Mouse (Mus musculus): ENCODE data around the gene Celf6.
A peak's percentile ranks its signal among the peaks of the same experiment; 100 is the strongest.

Gene Celf6

DNA sequence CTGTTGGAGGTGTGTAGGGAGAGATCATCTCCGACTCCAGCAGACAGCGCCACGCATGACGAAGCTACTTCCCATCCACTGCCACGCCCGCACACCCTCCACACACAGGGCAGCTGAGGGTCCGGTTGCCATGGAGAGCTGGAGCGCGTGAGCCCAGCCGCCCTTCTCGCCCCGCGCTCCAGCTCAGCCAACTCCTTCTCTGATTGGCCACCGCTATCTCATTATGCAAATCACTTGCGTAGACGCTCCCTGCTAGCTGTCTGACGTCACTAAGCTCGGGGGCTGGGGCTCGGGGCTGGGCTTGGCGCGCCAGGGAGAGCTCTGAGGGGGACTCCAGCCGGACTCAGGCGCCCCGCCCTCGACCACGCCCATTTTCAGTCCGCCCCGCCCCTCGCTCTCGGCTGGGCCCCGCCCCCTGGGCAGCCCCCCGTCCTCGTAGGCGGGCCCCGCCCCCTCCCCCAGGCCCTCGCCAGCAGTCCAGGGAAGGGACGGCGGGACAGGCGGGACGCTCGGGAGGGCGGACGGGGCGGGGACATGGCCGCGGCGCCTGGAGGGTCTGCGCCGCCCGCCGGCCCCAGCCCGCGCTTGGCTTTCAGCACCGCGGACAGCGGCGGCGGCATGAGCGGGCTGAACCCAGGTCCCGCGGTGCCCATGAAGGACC is at the start of gene Celf6:
Celf6 (plus strand) TSS at position 74 of the 661 bp plus-strand sequence.
- peak; percentile 96 for DNase-seq

DNA sequence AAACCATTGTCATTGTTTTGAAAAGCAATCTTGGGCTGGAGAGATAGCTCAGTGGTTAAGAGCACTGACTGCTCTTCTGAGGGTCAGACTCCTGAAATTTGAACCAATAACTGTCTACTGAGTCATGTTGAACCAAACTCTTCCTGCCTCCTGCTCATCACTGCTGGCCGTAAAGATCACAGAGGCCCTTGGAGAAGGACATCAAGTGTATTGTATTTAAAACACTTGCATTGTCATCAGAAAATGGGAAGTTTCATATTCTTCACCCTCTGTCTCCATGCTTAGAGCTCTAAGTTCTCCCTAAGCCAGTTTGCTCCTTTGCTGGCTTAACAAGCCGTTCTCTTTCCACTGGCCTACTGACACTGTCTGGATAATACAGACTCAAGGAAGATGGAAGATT is 49.4 kb upstream of the Celf6 start:
- no peak for DNase-seq

DNA sequence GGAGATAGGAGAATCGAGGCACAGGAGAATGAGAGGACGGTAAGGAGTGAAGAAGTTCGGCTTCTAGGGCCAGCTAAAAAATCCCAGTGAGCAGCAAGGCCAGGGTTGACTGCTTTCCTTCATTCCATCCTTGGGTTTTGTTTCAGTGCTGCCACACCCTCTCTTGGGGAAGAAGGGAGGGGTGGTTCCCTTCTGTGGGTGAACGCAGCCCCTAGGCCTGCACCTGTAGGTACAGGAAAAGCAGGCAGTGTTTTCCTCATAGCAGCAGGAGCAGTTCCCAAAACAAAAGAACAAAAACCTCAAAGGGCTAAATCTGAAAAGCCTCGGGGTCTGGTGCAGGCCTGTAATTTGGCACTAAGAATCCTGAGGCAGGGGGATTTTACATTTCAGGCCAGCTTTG is 46.1 kb upstream of the Celf6 start:
- no peak for DNase-seq

DNA sequence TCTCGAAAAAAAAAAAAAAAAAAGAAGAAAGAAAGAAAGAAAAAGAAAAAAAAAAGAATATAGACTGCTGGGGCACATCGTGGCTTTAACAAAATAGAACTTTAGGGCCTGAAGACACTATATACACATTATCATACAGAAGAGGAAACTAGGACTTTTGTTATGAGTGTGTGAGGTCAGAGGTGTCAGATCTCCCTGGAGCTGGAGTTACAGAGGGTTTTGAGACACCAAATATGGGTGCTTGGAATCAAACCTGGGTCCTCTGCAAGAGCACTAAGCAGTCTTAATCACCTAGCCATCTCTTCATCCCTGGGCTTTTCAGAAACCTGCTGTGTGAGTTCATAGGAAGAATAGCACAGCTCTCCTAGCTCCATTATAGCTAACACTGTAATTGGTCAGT is 44.3 kb upstream of the Celf6 start:
- no peak for DNase-seq

DNA sequence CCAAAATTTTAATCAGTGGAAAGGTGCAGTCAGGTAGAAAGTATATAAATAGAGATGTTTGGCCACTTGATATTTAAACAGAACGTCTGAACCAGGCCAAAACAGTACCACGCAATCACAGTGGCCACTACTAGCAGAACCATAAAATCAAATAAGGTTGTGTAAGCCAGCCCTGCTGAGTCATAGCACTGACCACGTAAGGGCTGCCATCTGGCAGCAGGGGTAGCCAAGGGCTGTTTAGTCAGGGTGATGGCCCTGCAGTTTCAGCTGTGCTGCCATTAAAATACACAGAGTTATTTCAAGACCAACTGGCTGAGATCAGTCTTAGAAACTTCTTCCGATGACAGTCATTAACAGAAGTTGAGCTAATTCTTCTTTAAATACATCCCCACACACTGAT is 43.8 kb upstream of the Celf6 start:
- no peak for DNase-seq

DNA sequence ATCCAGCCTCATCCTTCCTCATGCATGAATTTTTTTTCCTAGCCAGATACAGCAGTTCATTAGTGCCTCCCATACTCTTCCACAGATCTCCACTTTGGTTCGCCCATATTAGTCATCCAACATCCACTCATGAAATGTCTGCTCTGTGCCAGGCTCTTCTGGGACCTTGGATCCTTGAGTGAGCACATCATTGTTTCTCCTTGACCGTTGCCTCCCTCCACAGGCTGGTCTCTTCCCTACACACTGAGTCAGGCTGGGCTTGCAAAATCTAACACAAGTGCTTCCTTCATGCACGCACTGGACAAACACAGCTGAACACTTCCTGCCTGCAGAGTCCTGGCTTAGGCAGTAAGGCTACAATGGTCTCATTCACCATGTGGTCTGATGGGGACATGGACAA is 40.1 kb upstream of the Celf6 start:
- DNase-seq: no peak

DNA sequence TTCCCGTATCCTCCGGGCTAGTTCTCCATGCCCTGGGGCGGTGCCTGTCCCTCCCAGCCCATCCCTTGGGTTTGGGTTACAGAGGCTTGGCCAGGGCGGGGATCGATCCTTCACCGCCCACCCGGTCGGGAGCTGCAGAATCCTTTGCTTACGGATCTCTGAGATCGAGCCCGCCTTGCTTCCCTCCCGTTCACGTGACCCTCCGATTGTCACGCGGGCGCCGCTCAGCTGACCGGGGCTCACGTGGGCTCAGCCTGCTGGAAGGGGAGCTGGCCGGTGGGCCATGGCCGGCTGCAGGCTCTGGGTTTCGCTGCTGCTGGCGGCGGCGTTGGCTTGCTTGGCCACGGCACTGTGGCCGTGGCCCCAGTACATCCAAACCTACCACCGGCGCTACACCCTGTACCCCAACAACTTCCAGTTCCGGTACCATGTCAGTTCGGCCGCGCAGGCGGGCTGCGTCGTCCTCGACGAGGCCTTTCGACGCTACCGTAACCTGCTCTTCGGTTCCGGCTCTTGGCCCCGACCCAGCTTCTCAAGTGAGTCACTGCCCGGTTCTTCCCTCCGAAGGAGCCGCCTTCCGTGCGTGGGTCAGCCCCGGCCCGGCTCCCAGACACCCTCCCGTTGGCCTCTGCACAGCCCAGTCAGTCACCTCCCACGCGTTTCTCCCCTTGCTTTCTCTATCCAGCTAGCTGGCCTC is 38.1 kb upstream of the Celf6 start, which contains the start of the genes Hexa and Tmem202:
Hexa (plus strand) TSS at position 100 of the 697 bp plus-strand sequence.
Tmem202 (minus strand) TSS at position 407 of the 697 bp plus-strand sequence.
- DNase-seq: peak; percentile 88

DNA sequence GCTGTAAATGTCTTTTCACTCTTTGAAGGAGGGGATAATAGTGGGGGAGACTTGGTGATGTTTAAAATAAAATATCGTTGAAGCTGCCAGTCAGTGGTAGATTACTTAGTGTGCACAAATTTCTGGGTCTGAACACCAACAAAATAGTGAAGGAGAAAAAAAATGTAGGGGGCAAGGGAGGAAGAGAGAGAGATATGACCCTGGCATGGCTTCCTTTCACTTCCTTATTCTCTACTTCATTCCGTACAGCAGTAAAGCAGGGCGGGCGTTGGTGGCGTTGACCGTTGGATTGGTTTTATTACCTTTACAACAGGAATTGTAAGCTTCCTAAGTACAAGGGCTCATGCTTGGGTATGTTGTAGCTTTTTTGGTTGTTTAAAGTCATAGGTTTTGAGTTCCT is 36.1 kb upstream of the Celf6 start:
- no peak for DNase-seq

DNA sequence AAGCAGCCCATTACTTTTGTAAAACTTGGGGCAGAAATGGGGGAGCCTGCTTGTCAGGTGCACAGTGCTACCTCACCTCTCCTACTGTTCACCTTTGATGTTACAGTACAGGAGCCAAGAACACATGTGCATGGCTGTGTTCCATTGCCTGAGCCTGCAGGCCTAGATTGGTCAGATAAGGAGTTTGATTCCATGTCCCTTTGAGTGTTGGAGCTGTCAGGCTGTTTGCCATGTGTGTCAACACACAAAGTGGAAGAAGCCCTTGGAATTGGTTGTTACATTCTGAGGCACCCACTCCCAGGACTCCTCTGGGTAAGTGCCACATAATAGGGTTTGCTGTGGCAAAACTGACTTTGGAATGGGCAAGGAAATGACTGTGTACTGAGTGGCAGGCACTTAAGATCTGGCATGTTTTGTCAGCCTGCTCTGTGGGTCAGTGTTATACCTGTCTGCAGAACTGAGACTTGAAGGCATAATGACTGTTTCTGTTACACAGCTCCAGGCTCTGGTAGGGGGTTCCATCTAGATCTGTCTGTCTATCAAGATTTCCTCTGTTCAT is 34.9 kb upstream of the Celf6 start:
- no peak for DNase-seq

DNA sequence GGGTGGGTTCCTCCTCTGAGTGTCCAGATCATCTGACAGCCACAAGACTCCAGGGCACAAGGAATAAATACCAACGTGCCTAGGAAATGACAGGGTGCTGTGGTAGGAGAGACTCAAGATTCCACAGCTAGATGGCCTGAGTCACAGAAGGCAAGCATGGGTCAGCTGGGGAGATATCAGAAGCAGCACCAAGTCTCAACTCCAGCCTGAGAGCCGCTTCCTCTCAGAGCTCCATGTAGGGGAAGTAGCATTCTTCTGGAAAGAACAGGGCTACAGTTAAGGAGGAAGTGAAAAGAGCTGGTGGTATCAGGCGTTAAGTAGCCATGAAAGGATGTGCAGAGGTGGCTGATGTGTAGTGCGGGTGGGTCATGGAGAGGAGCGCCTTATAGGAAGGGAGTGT is 33.0 kb upstream of the Celf6 start:
- DNase-seq: no peak

DNA sequence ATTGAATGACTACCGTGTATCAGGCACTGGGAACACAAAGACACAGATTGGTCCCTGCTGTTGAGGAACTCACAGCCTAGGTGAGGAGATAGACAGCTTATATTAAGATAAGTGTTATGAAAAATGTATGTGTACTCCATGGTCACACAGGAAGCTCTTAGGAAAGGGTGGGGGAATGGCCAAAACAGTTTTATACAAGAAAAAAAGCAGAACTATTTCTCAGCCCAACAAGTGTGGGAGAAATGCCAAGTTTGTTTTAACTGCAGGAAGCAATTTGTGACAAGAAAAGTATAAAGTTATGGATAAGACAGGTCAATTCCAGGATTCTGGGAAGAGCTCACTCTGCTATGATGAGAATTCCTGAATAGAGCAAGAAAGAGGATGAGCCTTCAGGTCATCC is 29.8 kb upstream of the Celf6 start:
- no peak for DNase-seq

DNA sequence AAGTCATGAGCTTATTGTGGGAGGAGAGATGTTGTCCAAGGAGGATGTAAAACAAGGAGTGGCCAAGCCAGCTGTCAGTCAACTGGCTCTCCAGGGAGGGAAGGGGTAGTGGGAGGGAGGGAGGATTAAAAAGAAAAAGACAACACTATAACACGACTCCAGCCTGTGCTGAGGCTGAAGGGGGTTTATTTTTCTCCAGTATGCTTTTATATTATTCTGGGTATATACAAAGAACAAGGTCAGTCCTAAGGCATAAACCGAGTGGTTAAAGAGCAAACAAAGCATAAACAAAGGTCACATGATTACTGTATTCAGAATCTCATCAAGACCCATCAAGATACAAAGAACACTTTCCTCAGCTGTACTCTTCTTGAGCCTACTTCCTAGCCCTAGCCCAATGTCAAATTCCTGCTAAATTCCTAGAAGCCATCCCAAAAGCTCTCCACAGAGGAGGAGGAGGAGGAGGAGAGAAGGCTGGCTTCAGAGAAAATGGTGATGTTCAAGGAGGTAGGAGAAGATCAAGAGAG is 28.7 kb upstream of the Celf6 start:
- no peak for DNase-seq

DNA sequence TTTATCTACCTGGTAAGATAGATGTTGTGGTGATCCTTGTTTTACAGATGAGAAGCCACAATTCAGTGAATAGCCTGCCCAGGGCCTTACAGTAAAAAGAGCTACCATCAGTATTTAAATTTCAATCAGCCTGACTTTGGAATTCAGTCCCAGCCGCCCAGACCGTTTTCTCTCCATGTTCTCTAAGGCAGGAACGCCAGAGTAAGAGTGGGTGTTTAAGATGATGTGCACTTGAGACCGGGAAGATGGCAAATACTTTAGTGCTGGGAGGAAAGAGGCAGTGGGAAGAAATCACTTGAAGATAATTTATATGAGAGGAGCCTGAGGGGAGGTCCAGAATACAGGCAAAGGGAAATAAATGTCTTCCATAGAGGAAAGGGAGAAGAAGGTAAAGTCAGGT is 27.6 kb upstream of the Celf6 start:
- DNase-seq: no peak

DNA sequence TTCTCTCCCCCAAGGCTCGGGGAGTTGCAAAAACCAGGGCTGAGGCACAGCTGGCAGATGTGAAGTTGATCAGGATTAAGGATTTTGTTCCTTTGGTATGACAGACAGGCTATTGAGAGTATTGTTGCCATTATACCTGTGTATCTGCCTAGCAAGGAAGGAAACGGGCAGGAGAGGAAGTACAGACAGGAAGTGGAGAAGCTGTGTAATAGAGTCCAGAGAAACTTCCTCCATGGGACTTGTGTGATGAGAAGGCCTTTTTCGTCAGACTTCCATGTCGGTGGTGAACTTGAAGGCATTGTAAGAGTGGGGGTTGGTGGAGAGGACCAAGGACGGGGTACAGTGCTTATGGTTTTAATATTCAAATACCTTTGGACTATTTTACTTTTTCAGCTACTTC is 26.7 kb upstream of the Celf6 start:
- DNase-seq: no peak

DNA sequence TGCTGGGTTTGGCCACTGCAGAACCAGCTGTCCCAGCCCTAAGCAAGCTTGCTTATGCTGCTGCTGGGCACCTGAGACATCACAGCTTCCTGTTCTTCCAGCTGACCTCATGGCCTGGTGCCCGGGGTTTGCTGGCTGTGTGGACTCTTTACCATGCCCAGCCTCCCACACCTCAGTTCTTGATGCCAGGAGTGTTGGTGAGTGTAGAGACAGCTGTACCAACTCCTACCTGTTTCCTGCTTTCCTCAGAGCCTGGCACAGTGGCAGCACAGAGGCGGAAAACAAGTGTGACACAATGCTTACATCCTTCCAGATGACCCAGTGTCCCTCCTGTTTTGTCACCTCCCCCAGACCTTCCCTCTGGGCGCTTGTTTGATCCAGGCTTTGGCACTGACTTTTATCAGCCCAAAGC is 26.1 kb upstream of the Celf6 start:
- peak; percentile 55 for DNase-seq

DNA sequence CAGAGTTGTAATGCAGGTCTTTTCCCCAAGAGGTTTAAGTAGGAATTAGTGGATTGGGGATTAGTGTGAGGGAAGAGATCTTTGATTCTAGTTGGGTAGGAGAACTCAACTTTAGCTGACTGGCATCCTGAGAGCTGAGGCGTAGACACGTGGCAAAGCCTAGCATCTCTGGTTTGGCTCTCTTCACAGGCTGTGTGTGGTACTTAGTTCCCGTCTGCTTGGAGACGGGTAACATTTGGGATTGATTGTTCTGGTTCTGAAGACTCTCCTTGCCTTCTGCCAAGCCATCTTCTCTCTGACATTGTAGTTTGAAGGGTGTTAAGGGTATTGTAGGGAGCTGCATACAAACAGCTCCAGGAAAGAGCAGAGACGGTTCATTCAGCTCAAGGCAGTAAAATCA is 25.1 kb upstream of the Celf6 start:
- DNase-seq: no peak

DNA sequence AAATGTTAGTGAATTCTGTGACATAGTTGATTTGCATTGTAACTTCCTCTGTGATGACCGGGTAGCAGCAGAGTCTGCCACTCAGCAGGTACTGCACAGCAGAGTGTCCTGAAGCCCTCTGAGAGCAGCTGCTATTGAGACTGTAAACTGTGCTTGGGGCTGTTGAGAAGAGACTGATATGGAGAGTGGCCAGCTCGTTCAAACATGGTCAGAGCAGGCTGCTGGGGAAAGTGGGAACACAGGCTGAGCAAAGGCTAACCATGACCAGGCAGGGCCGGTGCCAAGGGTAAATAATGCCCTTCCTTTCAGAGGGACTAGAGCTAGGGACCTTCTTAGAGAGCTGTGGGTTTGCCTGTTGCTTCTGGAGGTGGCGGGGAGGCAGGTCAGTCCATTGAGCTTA is 24.0 kb upstream of the Celf6 start:
- DNase-seq: no peak

DNA sequence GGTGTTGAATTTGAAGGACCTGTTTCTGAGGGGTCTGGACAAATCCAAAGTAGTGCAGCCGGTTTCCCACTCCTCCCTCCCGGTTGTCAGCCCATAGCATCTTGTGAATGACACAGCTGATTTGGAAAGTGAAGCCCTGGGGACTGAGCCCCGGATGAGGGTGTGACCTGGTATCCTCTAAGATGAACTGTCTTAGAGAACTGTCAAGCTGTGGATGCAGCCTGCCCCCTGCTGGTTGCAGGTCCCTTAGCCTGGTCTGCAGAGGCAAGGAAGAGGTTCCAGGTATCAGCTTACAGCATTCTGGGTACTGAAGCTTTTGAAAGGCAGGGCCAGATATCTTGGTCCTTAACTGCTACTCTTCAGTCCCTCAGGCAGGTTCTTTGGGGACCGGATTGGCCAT is 12.1 kb upstream of the Celf6 start:
- peak; percentile 88 for DNase-seq

DNA sequence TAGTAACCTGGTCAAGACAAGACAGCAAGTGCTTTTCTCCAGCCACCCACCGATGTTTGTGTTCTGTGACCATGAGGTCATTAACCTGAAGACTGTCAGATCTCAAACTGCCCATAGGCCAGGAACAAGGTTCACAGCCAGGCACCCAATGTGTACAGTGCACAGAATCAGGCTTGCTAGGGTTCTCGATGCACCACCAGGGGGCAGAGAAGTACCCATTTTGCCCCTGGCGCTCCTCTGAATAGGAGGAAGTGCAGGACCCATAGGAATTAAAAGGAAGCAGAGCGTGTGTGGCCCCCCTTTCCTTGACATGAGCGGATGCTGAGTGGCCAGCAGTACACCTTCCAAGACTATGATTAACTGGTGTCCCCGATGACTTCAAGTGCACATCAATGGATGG is 10.6 kb upstream of the Celf6 start:
- DNase-seq: peak; percentile 82

DNA sequence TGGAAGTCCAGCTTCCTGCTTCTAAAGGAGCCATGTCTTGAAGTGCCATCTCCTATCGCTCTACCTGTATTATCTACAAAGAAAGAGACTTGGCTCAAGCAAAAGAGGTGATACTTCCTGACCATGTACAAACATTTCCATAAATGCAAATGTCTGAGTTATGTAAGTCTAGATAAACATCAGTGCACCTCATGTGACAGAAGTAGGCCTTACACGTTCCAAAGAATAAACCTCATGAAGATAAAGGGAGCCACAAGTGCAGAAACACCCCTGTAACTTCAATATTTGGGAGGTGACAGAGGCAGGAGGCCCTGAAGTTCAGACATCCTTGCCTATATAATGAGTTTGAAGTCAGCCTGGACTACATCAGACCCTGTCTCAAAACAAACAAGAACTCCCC is 5.9 kb upstream of the Celf6 start:
- DNase-seq: no peak

DNA sequence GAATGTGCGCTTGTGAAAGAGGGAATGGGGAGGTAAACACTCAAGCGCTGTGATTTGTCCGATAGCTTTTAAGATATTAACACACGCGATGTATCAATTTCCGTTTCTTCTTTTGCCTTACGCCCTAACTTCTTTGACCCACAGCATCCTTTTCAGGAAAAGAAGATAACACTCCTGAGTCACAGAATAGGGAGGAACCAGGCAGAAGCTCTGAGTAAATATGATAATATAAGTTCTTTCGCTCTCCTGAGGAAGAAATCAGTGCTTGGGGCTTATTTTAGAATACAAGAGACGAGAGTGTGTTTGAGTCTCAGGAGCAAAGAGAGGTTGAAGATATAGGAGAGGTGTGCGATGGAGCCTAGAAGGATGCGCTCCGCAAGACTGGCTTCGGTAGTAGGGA is 316 bp upstream of the Celf6 start:
- DNase-seq: no peak

DNA sequence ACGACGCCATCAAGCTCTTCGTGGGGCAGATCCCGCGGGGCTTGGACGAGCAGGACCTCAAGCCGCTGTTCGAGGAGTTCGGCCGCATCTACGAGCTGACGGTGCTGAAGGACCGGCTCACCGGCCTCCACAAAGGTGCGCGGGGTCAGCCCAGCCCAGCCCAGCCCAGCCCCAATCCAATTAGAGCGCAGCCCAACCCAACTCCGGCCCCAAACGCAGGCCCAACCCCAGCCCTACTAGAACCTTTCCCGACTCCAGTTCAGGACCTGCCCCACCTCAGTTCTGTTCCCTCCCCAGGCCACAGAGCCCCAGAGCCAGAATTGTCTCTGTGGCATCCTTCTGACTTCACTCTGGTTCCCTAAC is 769 bp downstream of the Celf6 start:
- no peak for DNase-seq

DNA sequence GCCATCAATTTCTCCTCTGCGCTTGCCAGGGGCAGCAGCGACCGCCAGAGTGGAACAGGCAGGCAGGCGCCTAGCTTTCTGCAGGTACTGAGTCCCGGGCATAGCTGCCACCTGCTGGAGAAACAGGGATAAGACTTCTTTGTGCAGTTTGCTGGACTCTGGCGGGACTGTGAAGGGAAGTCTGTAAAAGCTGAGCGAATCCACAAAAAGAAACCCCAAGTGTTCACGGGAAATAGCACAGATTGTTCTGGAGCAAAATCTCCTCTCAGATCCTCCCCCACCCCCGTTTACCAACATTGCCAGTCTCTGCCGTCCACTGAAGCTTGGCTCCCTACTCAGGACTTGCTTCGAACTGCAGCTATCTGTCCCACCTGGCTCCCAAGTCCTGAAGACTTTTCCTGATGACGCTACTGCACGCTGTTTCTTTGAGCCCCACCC is 7.2 kb downstream of the Celf6 start:
- peak; percentile 86 for DNase-seq

DNA sequence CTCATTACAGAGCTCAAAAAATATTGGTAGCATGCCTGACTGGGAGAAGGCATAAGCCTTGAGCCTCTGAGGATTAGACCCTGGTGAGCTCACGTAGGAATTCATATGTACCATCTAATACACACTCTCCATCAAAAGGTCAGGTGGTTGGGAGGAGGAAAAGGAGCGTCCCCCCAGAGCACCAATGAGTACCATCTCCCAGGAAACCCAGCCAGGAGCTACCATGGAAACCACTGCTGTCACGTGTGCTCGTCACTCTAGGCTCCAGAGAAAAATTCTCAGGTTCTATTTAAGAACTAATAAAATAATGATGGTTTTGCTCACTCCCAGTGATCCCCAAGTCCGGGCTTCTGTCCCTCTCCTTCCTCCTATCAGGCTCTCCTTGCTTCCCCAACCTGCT is 10.5 kb downstream of the Celf6 start:
- DNase-seq: no peak

Data from kidney, postnatal 10 days (tissue).